Mouse (Mus musculus) CH12.LX (cell line): Measurements from ENCODE around the gene Syngr2. TPM values are rescaled to one million over a fixed set of nuclear protein-coding genes. Genes with fewer than 3 reads are reported as not detected.

Experiments
- DNase-seq: peaks from one replicate; pipeline ENCODE4 v3.0.0-alpha.2; 2013; ENCODE audit errors: extremely low read depth
- H3K27ac ChIP-seq: 2 replicates; pipeline ENCODE4 v1.5.1; 2012; ENCODE audit warnings: low read depth, mild to moderate bottlenecking, control low read depth, moderate library complexity; ENCODE audit not compliant: insufficient read depth
- H3K27me3 ChIP-seq: replicated peaks from 2 replicates; pipeline ENCODE3; 2012; ENCODE audit warnings: inconsistent platforms
- H3K36me3 ChIP-seq, 2 experiments: replicated peaks in 1 of 2; 2 replicates each; pipeline versions ENCODE3 to v1.6.1; 2012; ENCODE audit warnings: inconsistent platforms in 1 of 2, low read length in 1 of 2, mild to moderate bottlenecking in 1 of 2, mixed read lengths in 1 of 2, moderate library complexity in 1 of 2; ENCODE audit not compliant: control insufficient read depth in 1 of 2, insufficient read depth in 1 of 2
- H3K4me1 ChIP-seq, 2 experiments: 2 replicates each; pipeline ENCODE4 v1.6.1; 2012; ENCODE audit warnings: inconsistent platforms in 1 of 2, moderate library complexity in 1 of 2; ENCODE audit not compliant: insufficient read depth in 2 of 2, control insufficient read depth in 1 of 2
- H3K4me2 ChIP-seq: 2 replicates; pipeline ENCODE4 v1.6.1; 2012; ENCODE audit warnings: low read depth, mild to moderate bottlenecking, control low read depth; ENCODE audit not compliant: poor library complexity, insufficient read depth, severe bottlenecking
- H3K4me3 ChIP-seq, 3 experiments: fragments of 150-350 bp in 1 of 3; sonication (generic) in 1 of 3; replicated peaks in 1 of 3; 2 replicates each; pipeline versions ENCODE3 to v1.5.1; 2011 to 2012; ENCODE audit warnings: low read depth in 2 of 3, low read length in 2 of 3, mild to moderate bottlenecking in 2 of 3, moderate library complexity in 2 of 3, control low read depth in 1 of 3, improper control_type of control experiment in 1 of 3, inconsistent platforms in 1 of 3, mixed read lengths in 1 of 3; ENCODE audit not compliant: poor library complexity in 1 of 3
- H3K79me2 ChIP-seq: replicated peaks from 2 replicates; pipeline ENCODE4 v1.6.1; 2012; ENCODE audit warnings: mild to moderate bottlenecking, moderate library complexity; ENCODE audit not compliant: control insufficient read depth, poor library complexity, insufficient read depth, severe bottlenecking; ENCODE audit errors: extremely low read depth
- H3K9ac ChIP-seq: 2 replicates; pipeline ENCODE4 v1.6.1; 2012; ENCODE audit warnings: low read depth, mild to moderate bottlenecking, control low read depth, moderate library complexity; ENCODE audit not compliant: insufficient read depth
- H3K9me3 ChIP-seq: replicated peaks from 2 replicates; pipeline ENCODE3; 2012; ENCODE audit warnings: low read length, inconsistent platforms, mixed read lengths
- CHD2 ChIP-seq: IDR thresholded peaks from 2 replicates; pipeline ENCODE4 v1.6.1; 2011; ENCODE audit warnings: low read length, improper control_type of control experiment
- E2F4 ChIP-seq: IDR thresholded peaks from 2 replicates; pipeline ENCODE4 v1.6.1; 2011; ENCODE audit warnings: low read depth, low read length, improper control_type of control experiment; ENCODE audit not compliant: insufficient replicate concordance
- EP300 ChIP-seq: IDR thresholded peaks from 2 replicates; pipeline ENCODE4 v1.6.1; 2011; ENCODE audit warnings: low read length, improper control_type of control experiment
- HCFC1 ChIP-seq: IDR thresholded peaks from 2 replicates; pipeline ENCODE4 v1.6.1; 2012; ENCODE audit warnings: low read depth, mild to moderate bottlenecking, inconsistent platforms, low read length, improper control_type of control experiment
- IRF4 ChIP-seq: IDR thresholded peaks from 2 replicates; pipeline ENCODE4 v1.6.1; 2014; ENCODE audit warnings: low read depth, mild to moderate bottlenecking, inconsistent platforms, low read length, improper control_type of control experiment
- MAX ChIP-seq: IDR thresholded peaks from 2 replicates; pipeline ENCODE4 v1.6.1; 2011; ENCODE audit warnings: low read length, improper control_type of control experiment
- MXI1 ChIP-seq: IDR thresholded peaks from 2 replicates; pipeline ENCODE4 v1.6.1; 2011; ENCODE audit warnings: mild to moderate bottlenecking, low read depth, low read length, improper control_type of control experiment
- RCOR1 ChIP-seq: conservative IDR thresholded peaks from 2 replicates; pipeline ENCODE4 v1.6.1; 2012; ENCODE audit warnings: low read depth, mild to moderate bottlenecking, inconsistent platforms, low read length, improper control_type of control experiment
- SIN3A ChIP-seq: IDR thresholded peaks from 2 replicates; pipeline ENCODE4 v1.6.1; 2012; ENCODE audit warnings: low read length, improper control_type of control experiment, inconsistent platforms
- SMC3 ChIP-seq: IDR thresholded peaks from 2 replicates; pipeline ENCODE4 v1.6.1; 2011; ENCODE audit warnings: low read depth, low read length, improper control_type of control experiment
- USF2 ChIP-seq: conservative IDR thresholded peaks from 2 replicates; pipeline ENCODE4 v1.6.1; 2011; ENCODE audit warnings: low read depth, low read length, improper control_type of control experiment
- ZKSCAN1 ChIP-seq: IDR thresholded peaks from 2 replicates; pipeline ENCODE4 v1.6.1; 2012; ENCODE audit warnings: low read depth, inconsistent platforms, low read length, improper control_type of control experiment, borderline replicate concordance
- dilution Hi-C: fragments of 300-500 bp; cut with MboI; formaldehyde crosslinking; loops from 2 replicates; pipeline ENCODE4 v1.14.3; 2020; ENCODE audit warnings: low sequenced_read_pairs; ENCODE audit not compliant: extremely low pct_unique_long_range_greater_than_20kb, extremely low pct_ligation_motif_present
- in situ Hi-C: fragments of 300-500 bp; cut with MboI; formaldehyde crosslinking; loops from 3 replicates; pipeline ENCODE4 v1.14.3; 2019; ENCODE audit warnings: low sequenced_read_pairs, low pct_ligation_motif_present, low pct_unique_long_range_greater_than_20kb, mixed read lengths
- polyA plus RNA-seq: library from polyadenylated mRNA; unstranded; fragments of >175 nt; gene quantifications from 2 replicates; pipeline ENCODE4 v1.2.1, GENCODE M21; 2012; ENCODE audit warnings: low read depth; ENCODE audit not compliant: insufficient read length
- total RNA-seq, 2 experiments: library from RNA; depleted of rRNA; stranded (reverse); fragments of 300-350 nt in 1 of 2; fragments of >200 nt in 1 of 2; gene quantifications; 2 replicates each; pipeline ENCODE4 v1.2.3; 2012 to 2014

Syngr2 gene
- total and polyA plus RNA-seq, 3 experiments = 409 to 654 (median 553) TPM

GRCm38 (mm10) chr11:117860601-117861000 is 51.1 kb downstream of the Syngr2 start, which contains the start of gene Tmem235:
Tmem235 (plus strand) TSS chr11:117860752.
- H3K4me2 ChIP-seq = no peak within 1 kb of the TSS
- DNase-seq = no peak
- TF ChIP-seq RCOR1 (no peak), SIN3A (no peak), MAX (no peak), EP300 (no peak)
- TF ChIP-seq, all 38 proteins: peak for 0
- Histone ChIP-seq H3K4me3 (no peak within 1 kb of the TSS), H3K79me2 (no peaks in the 10 kb centered on the region), H3K27ac (no peak within 1 kb of the TSS), H3K27me3 (peaks cover 3% of the 10 kb centered on the region), H3K4me1 (peaks cover under 1 to 9% of the 10 kb centered on the region in 2 experiments), H3K9me3 (peaks cover 13% of the 10 kb centered on the region), H3K9ac (no peak within 1 kb of the TSS), H3K36me3 (peaks cover 21 to 37% of the 10 kb centered on the region in 2 experiments)
- dilution Hi-C loops (no loop called here), in situ Hi-C loops (loop anchor here (10.0 kb wide), 1 partner anchor 354 kb away; no protein-coding TSS in a partner anchor)

- H3K36me3 ChIP-seq = peaks cover 0 to 12% of the 10 kb centered on the region in 2 experiments
- TF ChIP-seq SIN3A = no peak
- no peak for TF ChIP-seq ZKSCAN1
- no peak for TF ChIP-seq HCFC1
- TF ChIP-seq IRF4 = no peak
- no peak for TF ChIP-seq CHD2
- TF ChIP-seq USF2 = no peak
- no peak for TF ChIP-seq SMC3
- TF ChIP-seq E2F4 = no peak
- TF ChIP-seq MXI1 = no peak
- peaks cover 16% of the 10 kb centered on the region for H3K27me3 ChIP-seq
- H3K4me3 ChIP-seq = no peak overlapping the region
- dilution Hi-C loops = no loop called here
- H3K27ac ChIP-seq = no peak overlapping the region
- in situ Hi-C loops = loop anchor here (10.0 kb wide), 1 partner anchor 351 kb away; no protein-coding TSS in a partner anchor
- no peak for DNase-seq
- no peak overlapping the region for H3K9ac ChIP-seq
- no peaks in the 10 kb centered on the region for H3K79me2 ChIP-seq
- H3K4me1 ChIP-seq = peaks cover 11 to 22% of the 10 kb centered on the region in 2 experiments
- no peaks in the 10 kb centered on the region for H3K9me3 ChIP-seq
- H3K4me2 ChIP-seq = no peak overlapping the region
Measured at GRCm38 (mm10) chr11:117863174-117863856, 53.8 kb downstream of the Syngr2 start.

Other genes with a start within 250 kb of the Syngr2 start
- gene Tnrc6c, start 155.4 kb upstream of the Syngr2 start, total RNA-seq (2012; rRNA removed) = 16.7 and 17.2 TPM in 2 replicates
- 6.1 and 6.9 TPM in 2 replicates for gene Tnrc6c, start 155.4 kb upstream of the Syngr2 start, total RNA-seq (2014; rRNA removed)
- gene Tnrc6c, start 155.4 kb upstream of the Syngr2 start, polyA plus RNA-seq = 12.2 and 12.8 TPM in 2 replicates
- 4.0 and 6.1 TPM in 2 replicates for gene Tmc8, start 27.6 kb upstream of the Syngr2 start, total RNA-seq (2012; rRNA removed)
- gene Tmc8, start 27.6 kb upstream of the Syngr2 start, total RNA-seq (2014; rRNA removed) = 1.4 and 2.2 TPM in 2 replicates
- 8.8 and 9.8 TPM in 2 replicates for gene Tmc8, start 27.6 kb upstream of the Syngr2 start, polyA plus RNA-seq
- 24.8 and 26.8 TPM in 2 replicates for gene Tmc6, start 27.5 kb upstream of the Syngr2 start, total RNA-seq (2012; rRNA removed)
- gene Tmc6, start 27.5 kb upstream of the Syngr2 start, total RNA-seq (2014; rRNA removed) = 16.3 and 16.8 TPM in 2 replicates
- 28.4 and 30.0 TPM in 2 replicates for gene Tmc6, start 27.5 kb upstream of the Syngr2 start, polyA plus RNA-seq
- 0.46 and 0.93 TPM in 2 replicates for gene 6030468B19Rik, start 12.0 kb upstream of the Syngr2 start, total RNA-seq (2012; rRNA removed)
- gene 6030468B19Rik, start 12.0 kb upstream of the Syngr2 start, total RNA-seq (2014; rRNA removed) = 1.3 and 1.5 TPM in 2 replicates
- gene 6030468B19Rik, start 12.0 kb upstream of the Syngr2 start, polyA plus RNA-seq = 1.4 and 1.7 TPM in 2 replicates
- gene Gm20708, start within 50 bp of the Syngr2 start, total RNA-seq (2012; rRNA removed) = 0.59 and 1.0 TPM in 2 replicates
- 0.50 TPM in 1 of 2 replicates, not detected in the other for gene Gm20708, start within 50 bp of the Syngr2 start, total RNA-seq (2014; rRNA removed)
- gene Gm20708, start within 50 bp of the Syngr2 start, polyA plus RNA-seq = 0.80 and 1.6 TPM in 2 replicates
- gene Afmid, start 16.3 kb downstream of the Syngr2 start, total RNA-seq (2012; rRNA removed) = 6.8 and 7.3 TPM in 2 replicates
- 5.0 and 5.7 TPM in 2 replicates for gene Afmid, start 16.3 kb downstream of the Syngr2 start, total RNA-seq (2014; rRNA removed)
- gene Afmid, start 16.3 kb downstream of the Syngr2 start, polyA plus RNA-seq = 7.1 and 7.5 TPM in 2 replicates
- 235 and 236 TPM in 2 replicates for gene Tk1, start 16.4 kb downstream of the Syngr2 start, total RNA-seq (2012; rRNA removed)
- gene Tk1, start 16.4 kb downstream of the Syngr2 start, total RNA-seq (2014; rRNA removed) = 146 and 149 TPM in 2 replicates
- 158 and 179 TPM in 2 replicates for gene Tk1, start 16.4 kb downstream of the Syngr2 start, polyA plus RNA-seq
- 193 and 237 TPM in 2 replicates for gene Birc5, start 39.6 kb downstream of the Syngr2 start, total RNA-seq (2012; rRNA removed)
- 242 and 270 TPM in 2 replicates for gene Birc5, start 39.6 kb downstream of the Syngr2 start, total RNA-seq (2014; rRNA removed)
- gene Birc5, start 39.6 kb downstream of the Syngr2 start, polyA plus RNA-seq = 286 and 289 TPM in 2 replicates
- gene Tmem235, start 51.1 kb downstream of the Syngr2 start, total RNA-seq (2012; rRNA removed) = not detected in 2 replicates
- not detected in 2 replicates for gene Tmem235, start 51.1 kb downstream of the Syngr2 start, total RNA-seq (2014; rRNA removed)
- gene Tmem235, start 51.1 kb downstream of the Syngr2 start, polyA plus RNA-seq = not detected in 2 replicates
- not detected in 2 replicates for gene Tha1, start 63.8 kb downstream of the Syngr2 start, total RNA-seq (2012; rRNA removed)
- gene Tha1, start 63.8 kb downstream of the Syngr2 start, total RNA-seq (2014; rRNA removed) = not detected in 2 replicates
- not detected in 2 replicates for gene Tha1, start 63.8 kb downstream of the Syngr2 start, polyA plus RNA-seq
- 2.5 and 4.7 TPM in 2 replicates for gene Socs3, start 160.4 kb downstream of the Syngr2 start, total RNA-seq (2012; rRNA removed)
- 1.1 and 1.2 TPM in 2 replicates for gene Socs3, start 160.4 kb downstream of the Syngr2 start, total RNA-seq (2014; rRNA removed)
- 0.83 and 1.1 TPM in 2 replicates for gene Socs3, start 160.4 kb downstream of the Syngr2 start, polyA plus RNA-seq
- gene Pgs1, start 176.6 kb downstream of the Syngr2 start, total RNA-seq (2012; rRNA removed) = 60.5 and 64.5 TPM in 2 replicates
- 38.1 and 39.8 TPM in 2 replicates for gene Pgs1, start 176.6 kb downstream of the Syngr2 start, total RNA-seq (2014; rRNA removed)
- 50.4 and 50.8 TPM in 2 replicates for gene Pgs1, start 176.6 kb downstream of the Syngr2 start, polyA plus RNA-seq